Mouse (Mus musculus): ENCODE results near the gene Rhox7a. TPM values are rescaled to one million over a fixed set of nuclear protein-coding genes. Genes with fewer than 3 reads are reported as not detected.
"Not testable (repeated sequence)": the region's sequence is repeated elsewhere in the genome, so short reads cannot be mapped to it uniquely, and the experiment has no call there.

Rhox7a gene
- not detected in 2 replicates for polyA plus RNA-seq (2015; fragmentation: Nextera tagmentation; extraction: Ambion mirVana)

DNA sequence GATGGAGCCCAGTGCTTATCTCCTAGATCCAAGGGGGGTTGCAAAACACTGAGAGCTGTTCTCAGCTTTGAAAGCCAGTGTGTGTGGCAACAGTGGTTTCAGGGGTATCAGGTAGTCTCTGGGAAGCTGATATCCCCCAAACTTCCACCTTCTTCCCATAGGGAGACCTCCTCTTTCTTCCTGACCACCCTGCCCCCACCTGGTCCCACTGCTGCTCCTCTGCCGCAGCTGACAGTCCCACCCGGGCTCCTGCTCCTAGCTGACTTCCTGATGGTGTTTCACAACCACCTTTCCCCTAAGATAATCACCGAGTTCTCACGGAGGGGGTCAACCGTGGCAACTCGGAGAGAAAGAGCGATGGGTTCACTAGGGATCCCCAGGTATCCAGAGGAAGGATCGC is at the start of gene Rhox7a:
Rhox7a (plus strand) TSS at position 301 of the 400 bp plus-strand sequence.
- not testable (repeated sequence) for H3K9ac ChIP-seq (ENCODE audit: low read depth, low read length); ATAC-seq; H3K4me1 ChIP-seq (ENCODE audit: control insufficient read depth, insufficient read depth, low read depth, low read length); H3K9me3 ChIP-seq (ENCODE audit: control insufficient read depth, low read length); H3K4me2 ChIP-seq (ENCODE audit: low read length); H3K36me3 ChIP-seq (ENCODE audit: control insufficient read depth, insufficient read depth, low read length); H3K4me3 ChIP-seq (ENCODE audit: low read length); H3K27me3 ChIP-seq (replicated peaks; ENCODE audit: control insufficient read depth, insufficient read depth, low read length); H3K27ac ChIP-seq (ENCODE audit: low read depth, low read length)
- 92% methylated on average over 8 of the region's 8 CpGs for WGBS

DNA sequence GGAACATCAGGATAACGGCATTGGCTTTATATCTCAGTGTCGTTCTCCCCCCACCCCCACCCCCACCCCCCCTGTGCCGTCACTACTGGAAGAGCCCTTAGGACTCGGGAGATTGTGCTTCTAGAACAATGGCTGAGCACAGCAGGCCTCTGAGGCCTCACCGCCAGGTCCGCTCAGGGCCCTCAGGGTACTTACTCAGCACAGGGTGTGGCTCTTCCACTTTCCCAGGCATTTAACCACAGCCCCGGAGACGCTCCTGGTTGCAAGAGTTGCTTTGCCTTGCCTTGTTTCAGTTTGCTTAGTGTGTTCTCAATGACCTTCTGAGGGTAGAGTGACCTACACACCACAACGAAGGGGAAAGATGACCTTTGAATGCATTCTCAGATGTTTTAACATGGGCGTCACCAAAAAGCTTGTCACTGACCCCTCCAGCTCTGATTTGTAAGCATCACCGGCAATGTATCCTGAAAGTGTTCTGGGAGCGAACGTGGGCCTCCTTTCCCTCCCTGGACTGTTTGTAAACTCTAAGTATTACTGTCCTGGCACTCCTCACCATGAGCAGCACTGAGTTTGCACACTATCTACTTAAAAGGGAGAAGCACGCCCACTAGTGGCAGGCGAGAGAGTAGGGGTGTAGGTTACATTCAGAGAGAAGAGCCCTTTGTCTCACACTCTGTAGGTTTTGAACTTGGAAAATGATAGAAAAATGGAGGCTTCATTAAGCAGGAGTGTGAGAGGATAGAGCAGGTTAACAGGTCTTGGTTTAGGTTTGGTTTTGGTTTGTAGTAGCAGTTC is 24.0 kb upstream of the Rhox7a start:
- no peaks in the 10 kb centered on the region for H3K36me3 ChIP-seq (ENCODE audit: control insufficient read depth, insufficient read depth, low read length)
- 81% methylated on average over 14 of the region's 15 CpGs for WGBS
- no peak overlapping the region for H3K27ac ChIP-seq (ENCODE audit: low read depth, low read length)
- no peak overlapping the region for H3K4me2 ChIP-seq (ENCODE audit: low read length)
- no peaks in the 10 kb centered on the region for H3K27me3 ChIP-seq (replicated peaks; ENCODE audit: control insufficient read depth, insufficient read depth, low read length)
- ATAC-seq, result no peak
- no peaks in the 10 kb centered on the region for H3K9me3 ChIP-seq (ENCODE audit: control insufficient read depth, low read length)
- no peak overlapping the region for H3K9ac ChIP-seq (ENCODE audit: low read depth, low read length)
- no peak overlapping the region for H3K4me3 ChIP-seq (ENCODE audit: low read length)
- H3K4me1 ChIP-seq (ENCODE audit: control insufficient read depth, insufficient read depth, low read depth, low read length), result no peaks in the 10 kb centered on the region

DNA sequence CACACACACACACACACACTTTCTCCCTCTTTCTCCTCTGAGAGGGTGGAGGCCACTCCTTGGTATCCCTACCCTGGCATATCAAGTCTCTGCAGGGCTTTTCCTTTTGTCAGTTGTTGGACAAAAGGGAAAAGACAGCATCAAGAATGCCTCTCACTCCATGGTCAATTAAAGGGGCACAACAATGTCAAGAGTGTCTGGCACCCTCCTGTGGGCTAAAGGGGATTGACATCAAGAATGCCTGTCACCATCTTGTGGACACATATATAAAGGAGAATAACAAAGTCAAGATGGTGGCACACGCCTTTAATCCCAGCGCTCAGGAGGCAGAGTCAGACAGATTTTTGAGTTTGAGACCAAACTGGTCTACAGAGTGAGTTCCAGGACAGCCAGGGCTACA is 22.1 kb upstream of the Rhox7a start:
- WGBS, result 83% methylated on average over 2 of the region's 2 CpGs
- H3K4me1 ChIP-seq (ENCODE audit: control insufficient read depth, insufficient read depth, low read depth, low read length), result no peaks in the 10 kb centered on the region
- no peak overlapping the region for H3K4me3 ChIP-seq (ENCODE audit: low read length)
- no peak for ATAC-seq
- H3K36me3 ChIP-seq (ENCODE audit: control insufficient read depth, insufficient read depth, low read length), result no peaks in the 10 kb centered on the region
- H3K9ac ChIP-seq (ENCODE audit: low read depth, low read length), result no peak overlapping the region
- H3K27me3 ChIP-seq (replicated peaks; ENCODE audit: control insufficient read depth, insufficient read depth, low read length), result no peaks in the 10 kb centered on the region
- H3K4me2 ChIP-seq (ENCODE audit: low read length), result no peak overlapping the region
- H3K27ac ChIP-seq (ENCODE audit: low read depth, low read length), result no peak overlapping the region
- H3K9me3 ChIP-seq (ENCODE audit: control insufficient read depth, low read length), result no peaks in the 10 kb centered on the region

DNA sequence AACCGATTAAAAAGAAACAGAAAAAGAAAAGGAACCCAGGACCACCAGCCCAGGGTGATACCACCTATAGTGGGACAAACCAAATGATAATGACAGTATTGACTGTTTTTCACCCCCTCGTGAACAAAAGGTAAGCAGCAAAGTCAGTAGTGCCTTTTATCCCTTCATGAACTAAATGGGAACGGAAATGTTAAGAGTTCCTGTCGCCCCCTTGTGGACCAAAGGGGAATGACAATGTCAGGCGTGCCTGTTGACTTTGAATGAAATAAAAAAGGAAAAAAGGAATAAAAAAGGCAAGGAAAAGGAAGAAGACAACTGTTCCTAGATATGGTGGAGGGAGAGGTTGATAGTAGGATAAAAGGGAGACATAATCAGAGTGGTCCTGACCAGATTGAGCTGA is 20.3 kb upstream of the Rhox7a start:
- Histone ChIP-seq H3K4me3 (ENCODE audit: low read length) (no peak overlapping the region), H3K27ac (ENCODE audit: low read depth, low read length) (no peak overlapping the region), H3K9ac (ENCODE audit: low read depth, low read length) (no peak overlapping the region), H3K9me3 (ENCODE audit: control insufficient read depth, low read length) (no peaks in the 10 kb centered on the region), H3K4me2 (ENCODE audit: low read length) (no peak overlapping the region), H3K27me3 (replicated peaks; ENCODE audit: control insufficient read depth, insufficient read depth, low read length) (no peaks in the 10 kb centered on the region), H3K4me1 (ENCODE audit: control insufficient read depth, insufficient read depth, low read depth, low read length) (no peaks in the 10 kb centered on the region), H3K36me3 (ENCODE audit: control insufficient read depth, insufficient read depth, low read length) (no peaks in the 10 kb centered on the region)
- 31% methylated on average over 5 of the region's 5 CpGs for WGBS
- ATAC-seq, result no peak

DNA sequence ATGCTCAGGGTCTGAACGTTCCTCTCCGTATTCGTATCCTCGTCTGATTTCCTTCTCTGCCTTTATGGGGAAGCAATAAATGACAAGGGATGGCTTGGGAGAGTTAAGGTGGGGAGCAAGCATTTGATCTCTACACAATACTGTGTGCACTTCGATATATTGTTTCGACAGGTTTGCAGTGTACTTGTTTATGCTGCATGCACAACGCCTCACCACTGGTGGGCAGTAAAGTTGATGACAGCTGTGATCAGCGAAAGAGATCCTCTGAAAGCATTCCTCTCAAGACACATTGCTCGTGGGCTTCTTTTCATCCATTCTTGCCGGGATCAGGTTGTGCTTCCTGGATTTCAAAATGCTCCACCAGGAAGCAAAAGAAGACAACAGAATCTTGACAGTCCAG is 15.8 kb upstream of the Rhox7a start:
- no peaks in the 10 kb centered on the region for H3K4me1 ChIP-seq (ENCODE audit: control insufficient read depth, insufficient read depth, low read depth, low read length)
- H3K9me3 ChIP-seq (ENCODE audit: control insufficient read depth, low read length), result no peaks in the 10 kb centered on the region
- H3K4me3 ChIP-seq (ENCODE audit: low read length), result no peak overlapping the region
- H3K9ac ChIP-seq (ENCODE audit: low read depth, low read length), result no peak overlapping the region
- H3K27me3 ChIP-seq (replicated peaks; ENCODE audit: control insufficient read depth, insufficient read depth, low read length), result no peaks in the 10 kb centered on the region
- H3K27ac ChIP-seq (ENCODE audit: low read depth, low read length), result no peak overlapping the region
- H3K36me3 ChIP-seq (ENCODE audit: control insufficient read depth, insufficient read depth, low read length), result no peaks in the 10 kb centered on the region
- WGBS, result 75% methylated on average over 10 of the region's 10 CpGs
- ATAC-seq, result no peak
- no peak overlapping the region for H3K4me2 ChIP-seq (ENCODE audit: low read length)

DNA sequence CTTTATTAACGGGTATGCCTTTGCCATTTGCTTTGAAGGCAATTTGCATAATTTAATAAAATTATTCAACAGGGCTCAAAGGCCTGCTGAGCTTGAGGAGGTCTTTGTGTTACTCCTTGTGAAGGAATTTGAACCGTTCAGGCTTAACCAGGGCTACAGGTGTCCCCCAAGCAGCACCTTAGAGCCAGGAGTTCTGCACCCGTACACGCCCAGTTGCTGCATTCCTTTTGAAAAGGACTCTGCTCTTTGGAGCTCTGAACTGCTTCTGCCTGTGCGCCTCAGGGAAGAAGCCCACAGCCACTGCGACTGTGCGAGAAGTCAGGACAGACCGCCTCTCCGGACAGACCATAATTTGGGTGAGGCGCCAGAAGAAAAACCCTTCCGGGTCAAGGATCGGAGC is 4.9 kb upstream of the Rhox7a start, which contains the start of gene Rhox6:
Rhox6 (plus strand) TSS at position 301 of the 400 bp plus-strand sequence.
- not testable (repeated sequence) for H3K4me2 ChIP-seq (ENCODE audit: low read length); H3K27ac ChIP-seq (ENCODE audit: low read depth, low read length); H3K9ac ChIP-seq (ENCODE audit: low read depth, low read length); H3K36me3 ChIP-seq (ENCODE audit: control insufficient read depth, insufficient read depth, low read length); H3K9me3 ChIP-seq (ENCODE audit: control insufficient read depth, low read length); H3K4me1 ChIP-seq (ENCODE audit: control insufficient read depth, insufficient read depth, low read depth, low read length); ATAC-seq; H3K27me3 ChIP-seq (replicated peaks; ENCODE audit: control insufficient read depth, insufficient read depth, low read length); H3K4me3 ChIP-seq (ENCODE audit: low read length)
- WGBS, result 74% methylated on average over 4 of the region's 12 CpGs

DNA sequence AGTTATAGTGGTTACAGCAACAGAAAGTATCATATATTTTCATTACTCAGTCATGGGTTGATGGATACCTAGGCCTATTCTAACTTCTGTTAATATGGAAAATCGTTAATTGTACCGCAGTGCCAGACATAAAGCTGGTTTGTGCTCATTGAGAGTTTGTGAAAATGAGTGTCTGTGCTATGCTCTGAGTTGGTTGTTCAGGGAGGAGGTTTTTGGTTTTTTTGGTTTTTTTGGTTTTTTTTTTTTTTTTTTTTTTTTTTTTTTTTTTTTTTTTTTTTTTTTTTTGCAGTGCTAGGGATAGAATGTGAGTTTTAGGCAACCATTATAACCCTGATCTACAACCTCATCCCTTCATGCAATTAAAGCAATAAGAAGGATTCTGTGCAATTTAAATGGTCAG is 40.2 kb downstream of the Rhox7a start:
- Histone ChIP-seq H3K4me2 (ENCODE audit: low read length) (no peak overlapping the region), H3K36me3 (ENCODE audit: control insufficient read depth, insufficient read depth, low read length) (no peaks in the 10 kb centered on the region), H3K4me1 (ENCODE audit: control insufficient read depth, insufficient read depth, low read depth, low read length) (no peaks in the 10 kb centered on the region), H3K27me3 (replicated peaks; ENCODE audit: control insufficient read depth, insufficient read depth, low read length) (no peaks in the 10 kb centered on the region), H3K27ac (ENCODE audit: low read depth, low read length) (no peak overlapping the region), H3K9me3 (ENCODE audit: control insufficient read depth, low read length) (no peaks in the 10 kb centered on the region), H3K4me3 (ENCODE audit: low read length) (no peak overlapping the region), H3K9ac (ENCODE audit: low read depth, low read length) (no peak overlapping the region)
- WGBS, result 94% methylated on average over 2 of the region's 2 CpGs
- ATAC-seq, result no peak

DNA sequence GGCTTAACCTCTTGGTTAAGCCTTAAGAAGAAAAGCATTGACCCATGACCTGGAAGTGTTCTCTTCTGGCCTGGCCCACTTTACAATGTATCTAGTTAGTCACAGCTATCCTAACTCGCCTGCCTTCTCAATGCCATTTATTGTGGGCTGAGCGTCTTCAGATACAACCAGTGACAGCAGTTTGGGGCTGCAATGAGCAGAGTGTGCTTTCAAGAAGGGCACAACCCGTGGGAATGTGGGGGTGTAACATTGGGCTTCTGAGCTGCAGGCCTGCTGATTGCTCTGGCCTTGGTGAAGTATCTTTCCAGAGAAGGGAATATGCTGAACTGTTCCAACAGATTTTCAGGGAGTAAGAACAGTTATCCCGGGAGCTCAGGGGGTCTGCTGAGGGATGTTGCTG is 47.4 kb downstream of the Rhox7a start, which contains the start of gene Rhox8:
Rhox8 (minus strand) TSS at position 101 of the 400 bp plus-strand sequence.
- no peak within 1 kb of the TSS for H3K27ac ChIP-seq (ENCODE audit: low read depth, low read length)
- WGBS, result 72% methylated on average over 4 of the region's 4 CpGs
- no peak within 1 kb of the TSS for H3K9ac ChIP-seq (ENCODE audit: low read depth, low read length)
- ATAC-seq, result no peak
- H3K36me3 ChIP-seq (ENCODE audit: control insufficient read depth, insufficient read depth, low read length), result no peaks in the 10 kb centered on the region
- no peak within 1 kb of the TSS for H3K4me3 ChIP-seq (ENCODE audit: low read length)
- no peaks in the 10 kb centered on the region for H3K9me3 ChIP-seq (ENCODE audit: control insufficient read depth, low read length)
- no peaks in the 10 kb centered on the region for H3K4me1 ChIP-seq (ENCODE audit: control insufficient read depth, insufficient read depth, low read depth, low read length)
- no peaks in the 10 kb centered on the region for H3K27me3 ChIP-seq (replicated peaks; ENCODE audit: control insufficient read depth, insufficient read depth, low read length)
- H3K4me2 ChIP-seq (ENCODE audit: low read length), result no peak within 1 kb of the TSS

Measured in hindbrain, embryonic 16.5 days (tissue).